Mouse (Mus musculus) limb, embryonic 12.5 days (tissue): ENCODE results near the gene Mtx1. TPM values are rescaled to one million over a fixed set of nuclear protein-coding genes. Genes with fewer than 3 reads are reported as not detected.

Source experiments
- ATAC-seq: fragments of 200-750 bp; cut with Nextera tagmentation; 2 replicates; pipeline ENCODE4 v1.8.0; 2017; ENCODE audit warnings: low read depth, moderate TSS enrichment; ENCODE audit not compliant: insufficient number of reproducible peaks, insufficient read depth, low FRiP score, low TSS enrichment
- H3K27ac ChIP-seq: fragments of 300-500 bp; sonication (generic); 2 replicates; pipeline ENCODE4 v1.5.1; 2016; ENCODE audit warnings: mild to moderate bottlenecking, moderate library complexity
- H3K27me3 ChIP-seq: fragments of 300-500 bp; sonication (generic); 2 replicates; pipeline ENCODE4 v1.6.1; 2016; ENCODE audit warnings: mild to moderate bottlenecking, moderate library complexity
- H3K36me3 ChIP-seq: fragments of 300-500 bp; sonication (generic); 2 replicates; pipeline ENCODE4 v1.6.1; 2016; ENCODE audit warnings: mild to moderate bottlenecking, moderate library complexity
- H3K4me1 ChIP-seq: fragments of 300-500 bp; sonication (generic); replicated peaks from 2 replicates; pipeline ENCODE4 v1.6.1; 2016
- H3K4me2 ChIP-seq: fragments of 300-500 bp; sonication (generic); 2 replicates; pipeline ENCODE4 v1.6.1; 2016; ENCODE audit warnings: mild to moderate bottlenecking, moderate library complexity
- H3K4me3 ChIP-seq: fragments of 300-500 bp; sonication (generic); replicated peaks from 2 replicates; pipeline ENCODE4 v1.5.1; 2016; ENCODE audit warnings: mild to moderate bottlenecking
- H3K9ac ChIP-seq: fragments of 300-500 bp; sonication (generic); replicated peaks from 2 replicates; pipeline ENCODE4 v1.6.1; 2016; ENCODE audit warnings: mild to moderate bottlenecking, moderate library complexity
- H3K9me3 ChIP-seq: fragments of 300-500 bp; sonication (generic); 2 replicates; pipeline ENCODE4 v1.6.1; 2016; ENCODE audit warnings: mild to moderate bottlenecking, moderate library complexity
- WGBS: fragments of 180-500 bp; shearing (Covaris S2); methylation state at CpG from one replicate; pipeline ENCODE4 v1.1.7; 2016; 5-methylcytosine and 5-hydroxymethylcytosine counted together
- polyA plus RNA-seq: library from polyadenylated mRNA; unstranded; fragments of >200 nt; fragmentation: Nextera tagmentation; extraction: Ambion mirVana; gene quantifications from 2 replicates; pipeline ENCODE4 v1.2.1, GENCODE M21; 2016

The Mtx1 gene
- polyA plus RNA-seq, 1 experiment from 2014 or later = 217 TPM

DNA sequence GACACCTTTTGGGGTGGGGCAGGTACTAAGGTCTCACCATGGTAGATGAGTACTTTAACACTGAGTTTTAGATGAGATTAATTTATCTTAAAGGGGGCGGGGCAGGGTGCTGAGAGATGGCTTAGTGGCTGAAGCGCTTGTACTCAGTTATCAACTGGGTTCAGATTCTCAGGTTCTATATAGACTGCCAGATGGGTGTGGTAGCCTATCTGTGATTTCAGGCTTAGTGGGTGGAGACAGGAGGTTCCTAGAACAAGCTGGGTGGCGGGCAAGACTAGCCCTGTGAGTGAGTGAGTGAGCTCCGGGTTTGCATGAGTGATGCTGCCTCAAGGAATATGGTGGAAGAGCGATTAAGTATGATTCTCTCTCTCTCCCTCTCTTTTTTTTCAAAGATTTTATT, 28.1 kb upstream of the Mtx1 start:
- Histone ChIP-seq H3K27ac (no peak overlapping the region), H3K9me3 (no peaks in the 10 kb centered on the region), H3K27me3 (peaks cover 7% of the 10 kb centered on the region; the same call in 1 of the 2 replicates), H3K4me1 (peaks cover 18% of the 10 kb centered on the region), H3K4me2 (no peak overlapping the region), H3K4me3 (no peak overlapping the region), H3K36me3 (no peaks in the 10 kb centered on the region), H3K9ac (no peak overlapping the region)
- ATAC-seq = no peak
- 91% methylated on average over 5 of the region's 5 CpGs for WGBS

DNA sequence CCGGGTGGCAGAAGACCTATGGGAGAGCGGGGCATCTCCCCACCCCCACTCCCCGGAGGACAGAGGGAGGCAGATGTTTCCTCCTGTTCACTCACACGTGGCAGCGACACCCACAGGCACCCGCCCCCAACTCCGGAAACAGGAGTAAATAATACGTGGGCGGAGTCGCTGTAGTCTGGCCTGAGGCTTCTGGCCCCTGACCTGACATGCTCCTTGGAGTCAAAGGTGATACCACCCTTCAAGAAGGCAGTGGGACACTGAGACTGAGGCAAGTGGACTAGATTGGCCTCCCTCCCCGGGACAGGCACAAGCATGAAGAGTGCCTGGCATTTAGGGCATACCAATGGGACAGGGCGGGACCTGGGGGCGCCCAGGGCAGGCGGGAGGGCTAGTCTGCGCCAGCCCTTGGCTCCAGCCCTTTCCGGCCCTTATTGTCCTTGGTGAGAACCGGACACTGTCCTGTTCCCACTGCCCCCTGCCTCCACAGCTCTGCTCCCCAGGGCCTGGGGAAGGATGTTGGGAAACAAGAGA, 24.5 kb upstream of the Mtx1 start:
- no peaks in the 10 kb centered on the region for H3K9me3 ChIP-seq
- 7% methylated on average over 17 of the region's 17 CpGs for WGBS
- H3K4me2 ChIP-seq = peak overlapping the region; percentile 42
- H3K27ac ChIP-seq = 0 out of 2 replicates have a peak overlapping the region, but pooled peaks have one; percentile 2
- peak overlapping the region; percentile 9; the same call in 1 of the 2 replicates for H3K4me3 ChIP-seq
- H3K4me1 ChIP-seq = peaks cover 31% of the 10 kb centered on the region
- no peaks in the 10 kb centered on the region for H3K27me3 ChIP-seq
- H3K36me3 ChIP-seq = peaks cover 27% of the 10 kb centered on the region
- 0 out of 2 replicates have a peak overlapping the region, but pooled peaks have one; percentile 23 for H3K9ac ChIP-seq
- no peak for ATAC-seq

DNA sequence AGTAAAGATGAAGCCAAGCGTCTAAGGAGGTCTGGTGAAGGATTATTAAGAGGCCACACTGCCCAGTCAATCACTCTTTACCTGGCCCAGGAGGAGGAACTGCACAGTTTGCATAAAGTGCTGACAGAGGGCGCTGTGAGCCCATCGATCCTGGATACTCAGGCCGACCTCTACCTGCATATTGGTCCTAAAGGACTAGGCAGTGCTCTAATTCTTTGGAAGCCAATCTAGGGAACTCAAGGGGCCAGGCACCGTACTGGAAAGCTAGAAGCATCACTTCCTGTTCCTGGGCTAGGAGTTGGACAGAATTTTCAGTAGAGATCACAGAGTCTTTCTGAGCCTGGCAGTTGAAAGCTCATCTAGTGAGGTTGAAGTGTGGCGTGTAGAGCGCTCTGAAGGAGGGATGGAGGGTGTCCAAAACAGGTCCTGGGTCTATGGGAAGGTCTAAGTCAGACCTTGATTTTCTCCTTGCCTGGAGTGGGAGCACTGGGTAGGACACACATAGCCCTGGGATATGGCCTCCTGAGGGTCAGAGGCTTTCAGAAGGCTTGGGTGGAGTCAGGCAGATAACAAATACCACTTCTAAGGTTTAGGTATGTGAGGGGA, 23.6 kb upstream of the Mtx1 start:
- no peaks in the 10 kb centered on the region for H3K9me3 ChIP-seq
- H3K27ac ChIP-seq = 0 out of 2 replicates have a peak overlapping the region, but pooled peaks have one; percentile 53
- H3K4me2 ChIP-seq = peak overlapping the region; percentile 42; the same call in 1 of the 2 replicates
- 0 out of 2 replicates have a peak overlapping the region, but pooled peaks have one; percentile 9 for H3K4me3 ChIP-seq
- no peak overlapping the region for H3K9ac ChIP-seq
- no peaks in the 10 kb centered on the region for H3K27me3 ChIP-seq
- no peak for ATAC-seq
- peaks cover 27% of the 10 kb centered on the region for H3K36me3 ChIP-seq
- H3K4me1 ChIP-seq = peaks cover 37% of the 10 kb centered on the region
- 20% methylated on average over 7 of the region's 7 CpGs for WGBS

DNA sequence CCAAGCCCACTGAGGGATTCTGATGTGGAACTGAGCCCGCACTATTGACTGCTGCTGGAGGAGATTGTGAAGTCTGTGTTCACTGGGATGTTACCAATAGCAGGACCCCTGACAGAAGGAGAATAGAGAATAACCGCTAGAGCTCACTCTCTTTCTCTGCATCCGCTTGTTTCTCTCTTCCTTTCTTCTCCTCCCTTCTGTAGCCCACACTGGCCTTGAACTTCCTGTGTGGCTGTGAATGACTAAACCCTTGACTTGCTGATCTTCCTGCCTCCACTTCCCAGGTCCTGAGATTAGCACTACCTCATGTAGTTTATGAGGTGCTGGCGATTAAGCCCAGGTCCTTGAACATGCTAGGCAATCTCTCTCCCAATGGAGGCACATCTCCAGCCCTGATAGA, 20.6 kb upstream of the Mtx1 start:
- Histone ChIP-seq H3K4me2 (peak overlapping the region; percentile 93), H3K36me3 (peaks cover 27% of the 10 kb centered on the region), H3K9me3 (no peaks in the 10 kb centered on the region), H3K9ac (peak overlapping the region; percentile 85), H3K4me1 (peaks cover 60% of the 10 kb centered on the region), H3K27me3 (no peaks in the 10 kb centered on the region), H3K4me3 (peak overlapping the region; percentile 82), H3K27ac (no peak overlapping the region)
- no peak for ATAC-seq
- WGBS = 81% methylated on average over 4 of the region's 4 CpGs

DNA sequence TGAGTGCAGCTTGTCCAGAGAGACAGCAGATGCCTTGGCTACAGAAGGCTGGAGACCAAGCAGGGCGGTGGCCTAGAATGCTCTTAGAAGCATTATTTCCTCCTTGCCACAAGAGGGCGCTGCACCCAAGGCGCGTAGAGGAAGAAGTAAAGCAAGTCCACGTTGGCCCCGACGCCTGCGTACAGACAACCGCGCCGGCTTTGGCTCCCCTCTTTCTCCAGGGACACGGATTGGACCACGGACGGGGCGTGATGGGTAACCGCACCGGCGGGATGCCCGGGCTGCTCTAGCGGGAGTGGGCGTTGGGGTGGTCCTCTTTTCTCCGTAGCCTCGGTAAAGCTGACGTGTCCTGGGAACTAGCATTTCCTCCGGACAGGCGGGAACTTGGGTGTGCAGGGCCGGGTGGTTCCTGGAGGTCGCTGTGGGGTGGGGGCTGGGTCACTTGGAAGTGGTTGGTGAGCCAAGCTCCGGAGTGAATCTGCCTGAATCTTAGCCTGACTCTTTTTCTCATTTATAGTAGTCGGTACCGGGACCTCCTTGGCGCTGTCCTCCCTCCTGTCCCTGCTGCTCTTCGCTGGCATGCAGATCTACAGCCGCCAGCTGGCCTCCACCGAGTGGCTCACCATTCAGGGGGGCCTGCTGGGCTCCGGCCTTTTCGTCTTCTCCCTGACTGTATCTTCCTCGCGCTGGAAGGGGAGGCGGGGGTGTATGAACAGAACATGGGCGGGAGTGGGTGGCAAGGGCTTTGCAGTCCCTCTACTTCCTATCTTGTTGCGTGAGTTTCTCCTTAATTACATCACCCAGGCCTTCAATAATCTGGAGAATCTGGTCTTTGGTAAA, 19.6 kb upstream of the Mtx1 start, which contains the start of gene Trim46:
Gene Trim46 (minus strand): TSS at position 49 of the 840 bp plus-strand sequence.
- Histone ChIP-seq H3K27ac (peak within 1 kb of the TSS; percentile 77), H3K27me3 (no peaks in the 10 kb centered on the region), H3K4me3 (peak within 1 kb of the TSS; percentile 82), H3K4me1 (peaks cover 54% of the 10 kb centered on the region), H3K9ac (peak within 1 kb of the TSS; percentile 85), H3K9me3 (no peaks in the 10 kb centered on the region), H3K4me2 (peak within 1 kb of the TSS; percentile 93), H3K36me3 (peaks cover 35% of the 10 kb centered on the region)
- ATAC-seq = peak; percentile 43
- WGBS = under 1% methylated on average over 41 of the region's 42 CpGs

DNA sequence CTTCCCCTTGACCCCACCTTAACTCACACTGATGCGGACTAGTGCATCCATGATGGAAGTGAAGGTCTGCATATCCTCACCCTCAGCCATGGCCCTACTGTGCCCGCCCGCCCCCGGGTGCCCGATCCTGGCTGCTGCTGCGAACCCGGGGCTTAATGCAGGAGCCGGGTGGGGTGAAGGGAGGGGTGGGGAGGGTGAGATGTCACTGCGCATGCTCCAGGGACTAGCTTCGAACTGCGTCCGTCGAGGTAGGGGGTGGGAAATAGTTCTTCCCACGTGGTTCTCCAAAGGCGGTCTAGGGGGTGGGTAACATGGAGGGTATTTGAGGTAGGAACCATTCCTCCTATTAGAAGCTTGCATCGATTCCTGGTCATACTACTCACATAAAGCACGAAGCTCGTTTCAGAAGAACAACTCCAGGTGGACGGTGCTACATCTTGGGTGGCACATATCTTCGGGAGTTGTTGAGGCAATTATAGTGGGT, 18.8 kb upstream of the Mtx1 start, which contains the start of gene Krtcap2:
Gene Krtcap2 (plus strand): TSS at position 279 of the 484 bp plus-strand sequence.
- H3K27me3 ChIP-seq = no peaks in the 10 kb centered on the region
- no peaks in the 10 kb centered on the region for H3K9me3 ChIP-seq
- peak within 1 kb of the TSS; percentile 77 for H3K27ac ChIP-seq
- peak; percentile 3; the same call in 1 of the 2 replicates for ATAC-seq
- 4% methylated on average over 20 of the region's 20 CpGs for WGBS
- H3K4me2 ChIP-seq = peak within 1 kb of the TSS; percentile 93
- H3K4me3 ChIP-seq = peak within 1 kb of the TSS; percentile 82
- H3K36me3 ChIP-seq = peaks cover 36% of the 10 kb centered on the region
- peak within 1 kb of the TSS; percentile 85 for H3K9ac ChIP-seq
- H3K4me1 ChIP-seq = peaks cover 46% of the 10 kb centered on the region

DNA sequence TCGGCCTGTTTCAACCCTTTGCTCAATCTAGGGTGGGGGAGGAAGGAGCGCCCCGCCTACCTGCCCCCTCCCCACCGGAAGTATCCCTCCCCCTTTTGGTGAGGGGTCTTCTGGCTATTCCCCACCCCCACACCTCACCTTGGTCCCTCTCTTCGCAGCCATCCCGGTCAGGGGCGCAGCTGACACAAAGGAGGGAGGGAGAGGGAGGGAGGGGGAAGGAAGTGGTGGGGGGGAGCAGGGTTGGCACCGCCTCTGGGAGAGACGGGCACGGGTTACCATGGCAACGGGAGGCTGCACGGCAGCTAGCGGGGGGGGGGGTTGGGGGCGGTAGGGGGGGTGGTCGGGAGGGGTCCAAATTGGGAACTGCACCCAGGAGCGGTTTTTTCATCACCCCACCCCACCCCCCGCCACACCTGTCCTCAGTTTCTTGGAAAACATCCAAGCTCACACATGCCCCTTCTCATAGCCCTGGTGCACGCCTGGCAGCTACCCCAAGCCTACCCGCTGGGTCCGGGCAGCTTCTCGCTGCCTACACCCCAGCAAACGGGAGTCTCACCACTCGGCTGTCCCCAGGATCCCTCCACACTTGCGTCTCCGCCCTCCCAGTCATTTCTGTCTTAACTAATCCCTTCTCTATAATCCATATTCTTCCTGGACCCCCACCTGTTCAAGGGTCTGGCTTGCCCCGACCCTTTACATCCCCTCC, 18.2 kb upstream of the Mtx1 start:
- no peak for ATAC-seq
- no peaks in the 10 kb centered on the region for H3K9me3 ChIP-seq
- peak overlapping the region; percentile 50 for H3K9ac ChIP-seq
- peak overlapping the region; percentile 93 for H3K4me2 ChIP-seq
- peaks cover 42% of the 10 kb centered on the region for H3K4me1 ChIP-seq
- WGBS = under 1% methylated on average over 16 of the region's 26 CpGs
- H3K27ac ChIP-seq = peak overlapping the region; percentile 77
- H3K36me3 ChIP-seq = peaks cover 36% of the 10 kb centered on the region
- H3K4me3 ChIP-seq = peak overlapping the region; percentile 82
- no peaks in the 10 kb centered on the region for H3K27me3 ChIP-seq

DNA sequence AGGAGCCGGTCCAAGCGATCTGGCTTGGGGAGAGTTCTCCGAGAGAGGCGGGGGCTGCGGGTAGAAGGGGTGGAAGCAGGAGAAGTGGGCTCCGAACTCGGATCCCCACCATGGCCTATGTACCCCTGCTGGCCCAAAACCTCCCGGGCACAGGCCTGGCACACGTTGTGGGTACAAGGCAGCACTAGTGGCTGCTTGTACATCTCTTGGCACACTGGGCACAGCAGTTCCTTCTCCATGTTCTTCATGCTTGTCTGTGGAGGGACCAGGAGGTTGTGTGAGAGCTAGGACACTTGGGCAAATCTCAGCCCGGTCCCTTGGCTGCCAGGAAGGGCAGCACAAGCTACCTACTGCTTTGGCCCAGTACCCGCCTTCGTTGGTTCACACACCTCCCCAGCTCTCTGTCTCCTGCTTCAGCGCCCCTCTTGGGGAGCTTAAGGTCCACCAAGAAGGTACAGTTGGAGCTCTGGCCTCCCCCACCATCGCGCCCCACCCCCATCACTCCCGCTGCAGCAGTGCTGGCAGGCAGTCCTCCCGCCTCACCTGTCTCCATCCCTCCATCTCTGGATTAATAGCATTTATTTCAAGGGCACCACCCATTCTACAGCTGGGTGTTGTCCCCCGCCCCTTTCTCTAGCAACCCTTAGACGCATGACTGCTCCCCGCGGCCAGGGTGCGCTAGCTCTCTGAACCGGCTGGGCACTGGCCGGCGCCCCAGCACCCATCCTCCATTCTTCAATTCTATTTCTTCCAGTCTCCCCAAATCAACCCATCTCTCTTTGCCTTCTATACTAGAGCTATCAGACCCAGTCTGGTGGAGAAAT, 17.5 kb upstream of the Mtx1 start:
- no peak for ATAC-seq
- Histone ChIP-seq H3K4me3 (peak overlapping the region; percentile 82), H3K9ac (peak overlapping the region; percentile 50), H3K9me3 (no peaks in the 10 kb centered on the region), H3K27ac (peak overlapping the region; percentile 77), H3K27me3 (no peaks in the 10 kb centered on the region), H3K4me1 (peaks cover 42% of the 10 kb centered on the region), H3K4me2 (peak overlapping the region; percentile 93), H3K36me3 (peaks cover 34% of the 10 kb centered on the region)
- 11% methylated on average over 25 of the region's 25 CpGs for WGBS

DNA sequence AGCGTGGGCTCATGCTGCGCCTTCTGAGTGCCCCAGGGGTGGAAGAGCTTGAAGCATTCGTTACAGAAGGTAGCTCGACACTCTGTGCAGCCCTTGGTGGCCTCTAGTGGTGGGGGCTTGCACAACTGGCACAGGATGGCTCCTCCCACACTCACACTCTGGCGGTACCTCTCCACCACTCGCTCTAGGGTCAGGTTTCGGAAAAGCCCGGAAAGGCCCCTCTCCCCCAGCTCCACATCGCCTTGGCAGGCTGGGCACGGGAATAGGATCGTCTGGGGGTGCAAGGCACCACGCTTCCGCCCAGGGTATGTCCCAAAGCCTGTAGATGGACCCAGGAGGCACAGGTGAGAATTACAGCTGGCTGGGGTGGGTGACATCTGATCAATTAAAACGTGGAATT, 16.7 kb upstream of the Mtx1 start:
- H3K27ac ChIP-seq = no peak overlapping the region
- peak; percentile 32 for ATAC-seq

DNA sequence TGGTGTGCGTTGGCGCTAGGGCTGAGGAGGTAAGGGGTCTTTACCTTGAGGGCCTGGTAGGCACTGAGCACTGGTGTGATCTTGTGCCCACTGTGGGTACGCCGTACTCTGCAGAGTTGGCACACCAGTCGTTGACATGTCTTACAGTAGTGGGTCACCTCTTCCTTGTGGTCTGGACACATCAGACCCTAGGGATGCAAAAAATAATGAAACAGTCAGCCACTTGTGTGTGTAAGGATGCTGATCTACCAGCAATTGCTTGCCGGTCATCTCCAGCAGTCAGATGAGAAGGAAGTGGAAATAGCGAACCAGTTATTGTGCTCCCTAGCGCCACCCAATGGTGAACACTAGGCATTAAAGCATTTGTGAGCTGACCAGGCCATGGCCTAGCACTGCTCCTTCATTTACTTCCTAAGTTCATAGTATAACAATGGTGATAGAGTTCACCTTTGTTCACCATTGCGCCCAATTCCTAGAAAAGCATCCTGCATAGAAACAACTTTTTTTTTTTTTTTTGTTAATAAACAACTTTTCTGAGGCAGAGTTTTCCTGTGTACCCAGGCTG, 15.5 kb upstream of the Mtx1 start:
- Histone ChIP-seq H3K4me2 (no peak overlapping the region), H3K9ac (no peak overlapping the region), H3K27me3 (no peaks in the 10 kb centered on the region), H3K9me3 (no peaks in the 10 kb centered on the region), H3K27ac (no peak overlapping the region), H3K4me3 (no peak overlapping the region), H3K36me3 (peaks cover 33% of the 10 kb centered on the region), H3K4me1 (peaks cover 36% of the 10 kb centered on the region)
- WGBS = 76% methylated on average over 9 of the region's 9 CpGs
- no peak for ATAC-seq

More for the DNA sequence above, 16.7 kb upstream of the Mtx1 start:
- H3K4me3 ChIP-seq = peak overlapping the region; percentile 82
- 9% methylated on average over 14 of the region's 14 CpGs for WGBS
- H3K4me2 ChIP-seq = peak overlapping the region; percentile 93
- peaks cover 42% of the 10 kb centered on the region for H3K4me1 ChIP-seq
- H3K36me3 ChIP-seq = peaks cover 34% of the 10 kb centered on the region
- H3K9me3 ChIP-seq = no peaks in the 10 kb centered on the region
- H3K9ac ChIP-seq = peak overlapping the region; percentile 19; the same call in 1 of the 2 replicates
- no peaks in the 10 kb centered on the region for H3K27me3 ChIP-seq
